Mouse (Mus musculus): Measurements from ENCODE around the gene Msi2.

Msi2 gene

DNA sequence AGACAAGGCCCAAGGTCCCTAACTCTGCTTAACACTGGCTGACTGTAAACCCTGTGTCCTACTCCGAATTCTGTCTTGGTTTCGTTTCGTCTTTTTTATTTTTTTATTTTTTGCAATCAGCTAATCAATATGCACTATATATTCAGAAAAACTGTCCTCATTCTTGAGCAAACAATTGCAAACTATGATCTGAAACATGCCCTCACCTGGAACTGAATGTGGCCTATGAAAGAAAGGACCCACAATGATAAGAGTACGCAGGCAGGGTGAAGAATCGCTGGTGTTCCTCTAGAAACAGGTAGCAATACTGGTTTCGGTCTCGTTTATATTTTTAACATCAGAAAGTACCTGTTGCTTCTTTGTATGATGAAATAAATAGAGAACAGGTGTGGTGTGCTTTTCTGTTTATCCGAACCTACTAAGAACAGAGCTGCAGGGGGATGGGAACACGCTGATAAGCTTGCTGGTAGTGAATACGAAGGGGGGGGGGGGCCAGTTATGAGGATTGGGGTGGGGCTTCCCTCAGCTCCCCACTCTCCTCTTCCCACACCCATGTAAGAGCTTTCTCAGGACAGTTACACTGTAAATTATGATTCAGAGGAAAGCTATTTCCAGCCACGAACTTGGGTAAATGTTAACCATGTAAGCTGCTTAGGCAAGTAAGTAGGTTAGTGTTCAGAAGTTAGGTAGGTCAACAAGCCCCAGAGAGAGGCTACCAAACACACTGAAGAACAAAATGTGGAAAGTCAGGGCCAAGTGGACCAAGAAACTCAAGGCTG is 103.6 kb downstream of the Msi2 start:
- no peak for DNase-seq (ENCODE audit: low read depth, low spot score)

DNA sequence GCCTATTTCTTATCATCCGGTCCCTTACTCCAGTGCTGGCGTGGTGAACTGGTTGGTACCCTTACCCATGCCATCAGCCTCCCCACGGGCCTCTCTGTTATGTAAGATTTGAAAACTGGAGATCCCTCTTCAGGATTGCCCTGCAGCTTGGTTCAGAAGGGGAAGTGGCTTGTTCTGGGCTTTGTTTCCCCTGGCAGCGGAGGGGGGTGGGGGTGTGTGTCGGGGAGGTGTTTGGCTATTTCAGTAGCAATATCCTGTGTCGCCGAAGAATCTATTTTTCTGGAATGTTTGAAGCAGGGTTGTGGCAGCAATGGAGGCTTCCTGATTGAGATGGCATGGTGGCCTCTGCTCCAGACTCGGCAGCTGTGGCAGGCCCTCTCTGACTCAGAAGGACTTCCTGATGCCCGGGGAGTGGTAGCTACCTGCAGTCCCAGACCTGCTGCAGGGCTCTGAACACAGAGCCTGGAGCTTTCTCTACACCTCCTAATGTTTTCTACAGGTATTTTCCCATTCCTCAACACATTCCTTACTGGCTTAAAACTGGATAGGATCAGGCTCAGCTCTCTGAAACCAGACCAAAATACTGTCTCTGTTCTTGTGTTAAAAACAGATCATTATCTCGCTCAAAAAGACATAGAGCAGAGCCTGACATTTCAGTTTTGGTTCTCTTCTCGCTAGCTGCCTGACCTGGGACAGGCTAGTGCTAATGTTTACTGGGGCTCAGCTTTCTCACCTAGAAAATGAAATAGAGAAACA is 104.4 kb downstream of the Msi2 start:
- DNase-seq (ENCODE audit: low read depth, low spot score) = no peak

DNA sequence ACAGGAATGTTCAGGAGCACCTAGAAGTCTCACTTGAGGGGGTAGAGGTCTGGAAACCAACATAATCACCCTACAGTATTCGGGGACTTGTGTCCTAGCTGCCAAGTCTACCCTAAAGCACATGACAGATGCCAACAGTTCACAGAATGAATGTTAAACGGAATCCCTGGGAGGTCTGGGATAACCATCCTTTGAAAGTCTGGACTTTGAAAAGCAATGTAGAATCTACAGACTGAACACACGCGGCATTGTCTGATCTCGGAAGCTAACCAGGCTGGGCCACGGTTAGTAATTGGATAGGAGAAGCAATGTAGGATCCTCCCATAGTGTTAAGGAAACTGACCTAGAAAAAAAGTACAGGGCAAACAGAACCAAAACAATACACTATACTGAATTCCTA is 105.3 kb downstream of the Msi2 start:
- DNase-seq (ENCODE audit: low read depth, low spot score) = no peak

DNA sequence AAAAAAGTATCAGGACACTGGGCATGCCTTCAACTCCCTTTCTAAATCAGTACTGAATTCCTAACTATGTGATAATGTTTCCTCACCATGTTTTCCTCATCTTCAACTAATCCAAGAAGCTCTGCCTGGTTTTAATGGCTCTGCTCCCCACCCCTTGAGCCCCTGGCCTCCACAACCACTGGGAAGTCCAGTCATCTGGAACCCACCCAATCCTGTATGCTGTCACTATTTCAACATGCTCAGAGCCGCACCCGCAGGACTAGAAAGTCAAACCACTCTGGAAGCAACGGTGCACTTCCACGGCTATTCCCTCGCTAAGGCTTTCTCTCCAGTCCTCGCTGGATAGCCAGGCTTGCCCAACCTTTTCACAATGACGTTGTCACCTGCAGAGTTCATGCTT is 106.2 kb downstream of the Msi2 start:
- DNase-seq (ENCODE audit: low read depth, low spot score) = no peak

DNA sequence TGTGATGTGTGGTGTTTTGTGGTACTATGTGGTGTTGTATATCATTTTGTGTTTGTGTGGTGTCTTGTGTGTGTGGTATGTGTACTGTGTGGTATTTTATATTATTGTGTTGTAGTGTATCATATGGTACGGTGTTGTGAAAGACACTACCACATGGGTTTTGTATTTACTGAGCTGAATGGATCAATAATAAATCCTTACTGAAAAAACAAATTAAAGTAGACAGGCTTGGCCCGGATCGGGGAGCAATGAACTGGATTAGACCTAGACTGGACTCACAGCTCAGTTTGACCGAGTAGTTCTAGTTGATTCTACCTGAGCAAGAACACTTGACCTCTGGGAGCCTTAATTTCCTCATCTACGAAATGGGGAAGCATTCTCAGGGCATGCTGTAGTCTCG is 107.5 kb downstream of the Msi2 start:
- DNase-seq (ENCODE audit: low read depth, low spot score) = no peak

DNA sequence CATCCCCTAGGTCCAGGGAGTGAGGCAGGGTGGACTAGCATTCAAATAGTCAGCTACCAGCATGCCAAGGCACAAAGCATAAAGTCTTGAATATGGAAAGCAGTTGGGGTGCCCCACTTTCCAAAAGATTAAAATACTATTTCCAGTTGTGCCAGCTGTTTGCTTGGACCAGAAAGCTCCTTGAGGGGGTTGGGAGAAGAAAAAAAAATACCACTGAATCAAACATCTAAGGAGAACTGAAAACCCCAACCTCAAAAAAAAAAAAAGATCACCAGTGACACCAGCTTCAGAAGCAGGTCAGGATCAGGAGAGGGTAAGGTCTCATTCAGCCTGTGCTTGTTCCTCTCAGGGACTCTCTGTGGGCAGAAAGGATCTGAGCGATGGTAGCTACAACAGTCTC is 108.2 kb downstream of the Msi2 start:
- no peak for DNase-seq (ENCODE audit: low read depth, low spot score)

DNA sequence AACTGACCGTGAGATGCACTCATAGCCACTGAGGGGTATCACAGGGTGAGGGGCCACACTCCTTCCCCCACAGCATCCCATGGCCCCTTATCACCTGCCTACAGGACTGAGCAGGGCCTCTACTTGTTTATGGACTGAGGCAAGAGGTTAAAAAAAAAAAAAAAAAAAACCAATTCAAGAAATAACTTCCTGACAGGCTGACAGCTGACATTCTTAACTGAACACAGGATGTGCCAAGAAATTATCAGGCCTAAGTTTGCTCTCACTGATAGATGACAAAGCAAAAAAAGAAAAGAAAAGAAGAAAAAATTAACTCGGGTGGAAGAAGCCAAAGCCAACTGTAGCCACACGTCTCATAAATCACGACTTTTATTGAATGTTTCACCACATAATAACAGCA is 109.7 kb downstream of the Msi2 start:
- no peak for DNase-seq (ENCODE audit: low read depth, low spot score)

DNA sequence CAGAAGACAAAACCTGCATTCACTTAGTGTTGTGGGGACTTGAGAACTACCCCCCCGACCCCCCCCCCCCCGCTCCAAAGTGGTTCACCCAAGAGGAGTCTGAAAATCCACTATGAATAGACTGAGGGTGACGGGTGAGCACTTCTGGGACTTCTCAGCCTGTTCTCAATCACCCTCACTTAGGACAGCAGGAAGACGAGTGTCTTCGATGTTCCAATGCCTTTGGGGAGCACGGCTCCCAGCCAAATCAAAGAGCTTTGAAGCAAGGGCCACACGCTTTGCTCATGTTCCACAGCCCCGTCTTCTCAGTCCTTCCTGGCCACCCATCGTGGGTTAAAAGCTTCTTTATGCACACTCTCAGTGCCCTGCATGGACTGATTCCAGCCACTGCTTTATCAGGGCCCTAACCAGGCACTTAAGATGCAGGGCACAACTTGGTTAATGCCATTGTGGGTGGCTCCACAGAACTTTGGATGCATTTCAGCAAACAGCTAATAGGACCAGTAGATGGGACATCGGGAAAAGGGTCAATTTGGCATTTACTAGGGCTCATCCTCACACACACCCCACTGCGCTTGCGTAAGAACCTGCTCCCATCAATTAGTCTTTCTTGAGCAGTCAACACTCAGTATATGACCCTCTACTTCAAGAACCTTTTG is 110.5 kb downstream of the Msi2 start:
- DNase-seq (ENCODE audit: low read depth, low spot score) = no peak

DNA sequence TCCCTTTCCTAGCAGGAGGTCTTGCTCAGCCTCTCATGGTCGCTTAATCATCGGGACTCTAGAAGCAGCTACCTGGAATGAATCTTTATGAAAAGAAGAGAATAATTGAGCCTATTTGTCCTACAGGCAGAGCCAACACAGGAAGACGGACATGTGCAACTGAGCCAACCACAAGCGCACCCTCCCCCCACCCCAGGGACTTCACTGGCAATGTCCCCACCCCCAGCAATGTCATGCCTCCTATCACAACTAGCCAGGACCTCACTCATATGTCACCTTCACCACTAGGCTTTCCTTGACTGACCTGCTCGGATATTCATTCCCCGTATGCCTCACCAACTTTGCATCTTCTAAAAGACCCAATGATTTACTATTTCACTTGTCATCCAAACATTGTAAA is 112.5 kb downstream of the Msi2 start:
- no peak for DNase-seq (ENCODE audit: low read depth, low spot score)

DNA sequence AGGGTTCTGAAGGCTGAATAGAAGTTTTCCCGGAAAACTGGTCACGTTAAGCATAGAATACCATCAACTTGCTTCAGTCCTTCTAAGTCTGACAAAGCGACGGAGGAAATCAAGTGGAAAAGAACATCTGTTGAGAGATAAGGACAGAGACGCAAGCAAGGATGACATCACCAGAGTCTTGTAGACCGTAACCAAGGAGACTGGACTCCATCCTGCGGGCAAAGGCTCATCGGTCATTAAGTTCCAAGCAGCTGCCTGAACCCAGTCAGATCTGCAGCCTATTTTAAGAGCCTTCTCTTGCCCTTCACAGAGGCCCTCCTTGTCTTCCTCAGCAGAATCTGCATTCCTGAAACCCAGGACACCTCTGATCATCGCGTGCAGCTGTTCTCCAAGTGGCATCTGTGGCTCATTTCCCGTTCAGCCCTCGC is 113.2 kb downstream of the Msi2 start:
- DNase-seq (ENCODE audit: low read depth, low spot score) = no peak

DNA sequence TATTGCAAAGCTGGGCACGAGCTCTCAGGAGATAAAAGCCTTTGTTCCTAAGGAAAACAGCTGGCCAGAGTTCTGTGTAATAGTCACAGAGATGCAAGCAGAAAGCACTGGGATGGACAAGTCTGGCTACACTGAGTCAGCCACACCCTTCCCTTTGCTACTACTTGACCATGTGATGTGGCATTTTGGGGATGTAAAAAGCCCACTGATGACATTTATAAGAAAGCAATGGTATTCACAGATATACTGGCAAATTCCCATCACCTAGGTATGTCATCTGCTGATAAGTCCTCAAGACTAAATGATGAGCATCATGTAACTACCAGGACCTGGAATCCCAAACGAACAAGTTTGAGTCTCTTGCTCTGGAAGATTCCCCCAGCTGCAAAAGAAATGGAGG is 113.7 kb downstream of the Msi2 start:
- no peak for DNase-seq (ENCODE audit: low read depth, low spot score)

DNA sequence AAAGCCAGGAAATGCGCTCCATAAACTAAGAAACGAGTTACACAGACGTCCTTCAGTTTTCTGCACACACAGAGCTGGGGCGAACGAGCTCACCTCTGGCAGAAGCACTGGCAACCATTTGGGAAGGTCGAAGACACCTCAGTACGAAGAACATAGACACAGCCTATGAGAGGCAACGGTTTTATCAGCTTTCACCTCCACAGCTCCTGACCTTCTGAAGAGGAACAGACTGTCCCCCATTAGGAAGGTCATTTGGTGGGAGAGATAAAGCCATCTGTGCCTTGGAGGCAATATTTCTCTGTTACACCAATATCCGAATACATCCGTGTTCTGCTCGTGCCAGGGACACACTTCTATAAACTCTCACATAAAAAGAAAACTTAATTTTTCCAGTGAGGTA is 114.9 kb downstream of the Msi2 start:
- no peak for DNase-seq (ENCODE audit: low read depth, low spot score)

DNA sequence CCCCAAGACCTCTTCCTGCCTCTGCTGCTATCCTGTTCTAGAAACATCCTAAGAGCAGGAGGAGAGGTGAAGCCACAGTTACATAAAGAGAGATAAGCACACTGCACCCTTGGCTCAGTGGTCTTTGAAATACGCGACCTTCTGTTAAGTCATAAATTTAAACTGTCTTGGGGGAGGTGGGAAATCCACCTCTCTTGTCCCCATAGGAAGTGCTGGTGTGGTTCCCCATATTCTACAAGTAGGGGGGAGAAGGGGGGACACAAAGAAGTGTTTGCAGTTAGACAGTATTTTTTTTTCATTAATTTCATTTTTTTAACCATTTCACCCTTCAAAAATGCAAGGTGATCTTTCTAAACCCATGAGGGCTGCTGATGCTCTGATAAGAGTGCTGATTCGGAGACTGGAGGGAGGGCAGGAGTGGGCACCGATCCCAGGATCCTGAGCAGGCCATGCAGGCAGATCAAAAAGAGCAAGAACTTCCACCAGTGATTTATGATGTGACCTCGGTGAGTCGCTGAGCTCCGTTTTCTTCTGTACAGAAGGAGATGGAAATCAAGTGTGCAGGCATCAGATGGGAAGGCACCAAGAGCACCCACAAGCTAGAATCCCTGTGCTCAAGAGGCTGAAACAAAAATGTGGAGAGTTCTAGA is 115.7 kb downstream of the Msi2 start:
- no peak for DNase-seq (ENCODE audit: low read depth, low spot score)

DNA sequence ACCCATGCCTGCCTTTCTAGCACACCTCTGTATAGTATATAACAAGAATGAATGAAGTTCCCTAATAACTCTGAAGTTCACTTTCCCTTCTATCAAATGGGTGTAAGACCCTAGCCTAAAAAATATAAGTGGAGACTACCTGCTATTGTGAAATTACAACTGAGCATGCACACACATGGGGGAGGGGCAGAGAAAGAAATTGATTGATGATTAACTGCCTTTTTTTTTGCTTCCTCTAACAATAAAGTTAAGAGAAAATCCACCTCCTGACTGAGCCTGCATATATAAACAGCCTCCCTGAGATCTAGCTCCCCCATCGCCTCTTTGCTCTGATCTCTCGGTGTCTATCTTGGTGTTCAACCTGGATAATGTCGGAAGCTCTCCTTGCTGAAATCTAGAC is 118.1 kb downstream of the Msi2 start:
- no peak for DNase-seq (ENCODE audit: low read depth, low spot score)

DNA sequence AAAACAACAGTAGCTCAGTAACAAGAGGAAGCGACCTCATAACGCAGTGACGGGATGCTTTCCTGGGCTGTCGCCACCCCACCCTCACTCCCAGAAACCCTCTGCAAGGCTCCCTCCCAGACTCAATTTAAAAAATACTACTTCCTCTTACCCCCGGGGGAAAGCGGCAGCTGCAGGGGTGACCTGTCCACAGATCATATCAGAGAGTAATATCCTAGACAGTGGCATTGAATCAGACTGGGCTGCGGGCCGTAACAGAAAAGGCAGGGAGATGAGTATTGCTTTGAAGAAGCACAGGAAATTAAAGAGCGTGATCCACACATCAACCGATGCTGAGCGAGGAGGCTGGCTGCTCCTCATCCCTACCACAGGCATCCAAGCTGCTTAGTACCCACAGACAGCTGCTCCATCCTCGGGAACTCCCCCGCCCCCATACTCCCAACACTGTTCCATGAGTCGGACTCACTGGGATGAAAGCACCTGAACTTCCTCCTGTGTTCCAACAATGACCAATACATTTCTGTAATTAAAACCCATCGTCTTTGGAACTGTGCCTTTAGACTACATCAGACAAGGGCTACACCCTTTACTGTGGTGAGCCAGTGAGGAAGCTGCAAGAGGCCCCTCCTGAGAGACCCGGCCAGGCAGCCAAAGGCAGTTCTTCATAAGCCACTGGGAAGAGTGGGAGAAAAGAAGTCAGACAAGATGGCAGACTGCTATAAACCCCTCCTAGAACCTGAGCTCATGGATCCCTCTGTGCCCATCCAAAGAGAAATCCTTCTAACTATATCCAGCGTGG is 118.8 kb downstream of the Msi2 start:
- DNase-seq (ENCODE audit: low read depth, low spot score) = no peak

DNA sequence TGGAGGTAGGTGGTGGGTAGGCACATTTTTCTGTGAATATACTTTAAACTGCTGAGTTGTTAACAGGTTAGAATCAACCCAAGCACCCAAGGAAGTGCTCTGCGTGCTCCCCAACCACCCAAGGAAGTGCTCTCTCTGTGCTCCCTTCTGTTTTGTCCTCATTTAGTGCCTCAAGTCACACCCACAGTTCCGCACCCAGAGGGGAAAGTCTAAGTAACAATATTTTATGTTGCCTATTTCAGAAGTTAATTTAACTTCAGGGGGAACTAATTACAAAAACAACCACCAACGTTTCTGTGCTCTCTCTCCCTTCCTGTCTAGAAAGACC is 119.5 kb downstream of the Msi2 start:
- DNase-seq (ENCODE audit: low read depth, low spot score) = no peak

DNA sequence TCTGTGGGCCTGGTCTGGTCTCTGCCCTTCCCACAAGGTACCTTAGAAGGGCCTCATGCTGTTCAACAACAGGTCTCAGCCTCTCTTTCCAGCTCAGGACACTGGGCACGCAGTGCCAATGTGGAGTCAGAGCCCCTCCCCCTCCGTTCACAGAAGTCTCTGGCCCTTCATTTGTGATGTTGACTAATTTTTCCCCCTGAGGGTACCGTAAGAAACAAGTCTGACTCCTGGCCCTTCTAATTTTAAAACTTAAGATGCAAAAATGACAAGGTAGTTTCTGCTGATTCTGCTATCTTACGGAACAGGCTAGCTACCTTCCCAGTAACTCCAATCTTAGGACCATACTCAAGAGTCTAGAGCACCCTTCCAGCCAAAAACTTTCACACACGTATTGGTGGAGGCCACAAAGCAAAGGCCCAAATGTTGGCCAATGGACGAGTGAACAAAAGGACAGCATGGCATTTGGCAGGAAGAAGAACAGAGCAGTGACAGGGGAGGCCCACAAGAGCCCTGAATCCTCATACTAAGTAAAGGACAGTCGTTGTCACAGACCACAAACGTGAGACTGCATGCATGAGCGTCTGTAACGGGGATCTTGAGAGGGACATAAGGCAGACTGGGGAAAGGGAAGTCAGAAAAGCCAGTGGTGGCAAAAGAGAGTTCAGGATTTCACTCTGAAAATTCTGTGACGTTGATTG is 120.0 kb downstream of the Msi2 start:
- no peak for DNase-seq (ENCODE audit: low read depth, low spot score)

DNA sequence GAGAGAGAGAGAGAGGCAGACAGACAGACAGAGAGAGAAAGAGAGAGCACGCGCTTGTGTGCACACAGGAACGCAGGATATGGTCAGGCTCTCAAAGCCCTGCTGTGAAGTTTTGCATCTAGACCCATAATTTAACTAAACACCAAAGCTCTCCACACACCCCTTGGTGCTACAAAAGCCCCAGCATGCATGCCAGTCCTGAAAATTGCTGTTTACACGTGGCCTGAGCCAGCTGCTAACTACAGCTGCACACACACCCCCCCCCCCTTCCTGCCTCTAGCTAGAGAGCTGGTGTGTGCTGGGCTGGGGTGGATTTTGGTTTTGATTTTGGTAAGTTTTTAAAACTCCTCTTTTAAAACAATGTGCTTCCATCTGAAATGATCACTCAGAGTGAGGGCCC is 122.7 kb downstream of the Msi2 start:
- DNase-seq (ENCODE audit: low read depth, low spot score) = no peak

DNA sequence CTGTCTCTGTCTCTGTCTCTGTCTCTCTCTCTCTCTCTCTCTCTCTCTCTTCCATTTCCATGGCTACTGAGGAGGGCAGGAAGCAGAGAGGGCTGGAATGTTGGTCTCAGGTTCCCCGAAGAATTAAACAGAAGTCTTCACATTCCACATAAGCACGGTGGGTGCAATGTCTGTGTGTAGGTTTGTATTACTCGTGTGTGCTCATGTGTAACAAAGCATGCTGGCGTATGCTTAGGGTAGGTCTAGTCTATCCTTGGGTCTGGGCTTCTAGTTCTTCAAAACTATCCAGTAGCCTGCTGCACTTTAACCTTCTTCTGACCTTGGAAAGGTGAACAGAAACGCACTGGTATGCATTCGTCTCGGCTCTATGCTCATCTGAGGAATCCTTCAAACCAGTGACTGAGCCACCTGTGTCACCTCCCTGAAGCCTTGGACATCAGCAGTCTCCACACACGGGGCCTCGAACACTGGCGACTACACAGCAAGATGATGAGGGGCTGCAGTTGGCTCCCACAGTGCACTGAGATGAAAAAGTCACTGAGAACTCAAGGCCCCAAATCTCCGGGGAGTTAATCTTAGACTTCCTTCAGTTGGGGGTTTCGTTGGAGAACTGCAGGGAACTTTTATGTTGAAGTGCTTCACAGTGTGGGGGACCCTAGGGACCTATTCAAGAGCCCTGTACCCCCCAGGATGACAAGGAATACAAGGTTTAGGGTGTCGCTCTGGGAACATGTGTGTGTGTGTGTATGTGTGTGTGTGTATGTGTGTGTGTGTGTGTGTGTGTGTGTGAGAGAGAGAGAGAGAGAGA is 123.3 kb downstream of the Msi2 start:
- DNase-seq (ENCODE audit: low read depth, low spot score) = peak; percentile 27

DNA sequence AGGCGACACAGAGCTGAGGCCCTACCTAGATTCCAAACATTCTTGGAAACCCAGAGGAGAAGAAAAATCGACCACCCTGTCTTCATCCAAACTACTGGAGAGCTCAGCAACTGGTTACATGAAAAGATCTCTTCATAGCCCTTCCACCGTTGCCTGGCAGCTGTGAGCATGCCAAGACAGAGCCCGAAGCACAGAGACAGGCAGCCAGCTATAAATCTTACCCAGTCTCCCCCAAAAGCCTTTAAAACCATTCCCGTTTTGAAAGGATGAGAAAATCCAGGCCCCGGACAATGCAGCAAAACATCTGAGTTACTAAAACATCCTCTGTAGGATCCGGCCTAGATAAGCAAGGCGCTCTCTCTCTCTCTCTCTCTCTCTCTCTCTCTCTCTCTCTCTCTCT is 124.3 kb downstream of the Msi2 start:
- peak; percentile 60 for DNase-seq (ENCODE audit: low read depth, low spot score)

Measured in ES-CJ7 (cell line).